Mouse (Mus musculus) 3134 (cell line): Measurements from ENCODE around the gene Cebpg.

ENCODE experiments used
- DNase-seq: peaks from one replicate; pipeline ENCODE4 v3.0.0-alpha.2; 2011; ENCODE audit warnings: low spot score; ENCODE audit not compliant: insufficient read length; ENCODE audit errors: extremely low read depth

Gene Cebpg

GRCm38 (mm10) chr7:35054977-35055618 lies 1.3 kb downstream of the Cebpg start:
- no peak for DNase-seq

- no peak for DNase-seq
These were observed 2.1 kb downstream of the Cebpg start for GRCm38 (mm10) chr7:35054286-35054685.

- DNase-seq = no peak
These were observed 3.2 kb downstream of the Cebpg start for GRCm38 (mm10) chr7:35053161-35053560.

GRCm38 (mm10) chr7:35050540-35050939 lies 5.8 kb downstream of the Cebpg start:
- DNase-seq = no peak

GRCm38 (mm10) chr7:35046091-35046490 lies 10.3 kb downstream of the Cebpg start:
- DNase-seq = no peak

GRCm38 (mm10) chr7:35044719-35045118 lies 11.7 kb downstream of the Cebpg start:
- no peak for DNase-seq

- DNase-seq = no peak
These were observed 13.0 kb downstream of the Cebpg start for GRCm38 (mm10) chr7:35043266-35043817.

- no peak for DNase-seq
These were observed 13.6 kb downstream of the Cebpg start for GRCm38 (mm10) chr7:35042759-35043217.

- DNase-seq = no peak
These were observed 14.2 kb downstream of the Cebpg start for GRCm38 (mm10) chr7:35042209-35042554.

- DNase-seq = no peak
These were observed 14.8 kb downstream of the Cebpg start for GRCm38 (mm10) chr7:35041286-35042208.

- no peak for DNase-seq
These were observed 16.0 kb downstream of the Cebpg start for GRCm38 (mm10) chr7:35040176-35040972.

GRCm38 (mm10) chr7:35037408-35037807 lies 19.0 kb downstream of the Cebpg start:
- no peak for DNase-seq

GRCm38 (mm10) chr7:35036266-35036731 lies 20.1 kb downstream of the Cebpg start:
- DNase-seq = no peak

- DNase-seq = no peak
These were observed 20.8 kb downstream of the Cebpg start for GRCm38 (mm10) chr7:35035565-35035964.

- no peak for DNase-seq
These were observed 21.2 kb downstream of the Cebpg start for GRCm38 (mm10) chr7:35035141-35035553.

GRCm38 (mm10) chr7:35030567-35030966 lies 25.8 kb downstream of the Cebpg start:
- no peak for DNase-seq

- DNase-seq = no peak
These were observed 26.7 kb downstream of the Cebpg start for GRCm38 (mm10) chr7:35029648-35030047.

- DNase-seq = no peak
These were observed 27.1 kb downstream of the Cebpg start for GRCm38 (mm10) chr7:35029228-35029627.

GRCm38 (mm10) chr7:35028559-35028958 lies 27.8 kb downstream of the Cebpg start:
- DNase-seq = no peak

- DNase-seq = no peak
These were observed 28.5 kb downstream of the Cebpg start for GRCm38 (mm10) chr7:35027801-35028420.
